Mouse (Mus musculus): Measurements from ENCODE around the gene Agap1. TPM values are rescaled to one million over a fixed set of nuclear protein-coding genes. Genes with fewer than 3 reads are reported as not detected.

Gene Agap1
- polyA plus RNA-seq, 1 experiment from 2014 or later = 4.8 TPM

DNA sequence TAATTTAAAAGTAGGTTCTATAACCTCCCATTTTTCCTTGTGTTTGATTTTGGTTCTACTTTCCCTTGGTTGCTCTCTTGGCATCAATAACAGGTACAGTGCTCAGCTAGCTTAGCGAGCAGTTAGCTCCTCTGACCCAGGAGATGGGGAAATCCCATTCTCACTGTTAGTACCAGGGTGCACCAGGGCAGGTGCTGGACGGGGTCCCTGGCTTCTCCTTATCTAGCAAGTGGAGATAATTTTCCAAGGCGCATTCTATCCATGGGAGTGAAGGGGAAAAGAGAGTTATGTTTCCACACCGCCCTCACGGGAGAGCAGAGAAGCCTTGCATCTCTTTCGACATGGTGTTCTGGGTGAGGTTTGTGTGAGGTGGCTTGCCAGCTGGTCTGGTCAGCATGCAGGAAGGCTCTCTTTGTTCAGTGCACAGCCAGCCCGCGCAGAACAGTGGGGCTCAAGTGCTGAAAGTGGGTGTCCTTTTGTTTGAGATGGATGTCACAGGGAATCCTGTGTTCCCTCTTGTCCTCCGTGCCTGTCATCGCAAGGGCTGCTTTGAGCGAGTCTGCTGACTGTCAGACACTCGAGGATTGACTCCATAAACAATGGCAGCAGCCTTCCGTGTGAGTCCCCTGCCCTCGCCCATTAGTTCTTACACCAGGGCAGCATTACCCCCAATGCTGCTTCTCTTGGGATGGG lies 132.5 kb downstream of the Agap1 start:
- peaks cover 1% of the 10 kb centered on the region; the same call in 1 of the 2 replicates for H3K27me3 ChIP-seq (replicated peaks; ENCODE audit: control insufficient read depth, insufficient read depth, low read length)
- no peaks in the 10 kb centered on the region for H3K4me1 ChIP-seq (ENCODE audit: control insufficient read depth, insufficient read depth, low read length)
- no peaks in the 10 kb centered on the region for H3K9me3 ChIP-seq (ENCODE audit: control insufficient read depth, low read length)
- H3K27ac ChIP-seq (ENCODE audit: low read length) = no peak overlapping the region
- H3K4me3 ChIP-seq (ENCODE audit: low read length) = no peak overlapping the region
- ATAC-seq = no peak
- H3K4me2 ChIP-seq (ENCODE audit: low read depth, low read length) = no peak overlapping the region
- no peak overlapping the region for H3K9ac ChIP-seq (ENCODE audit: low read depth, low read length)
- no peaks in the 10 kb centered on the region for H3K36me3 ChIP-seq (ENCODE audit: control insufficient read depth, insufficient read depth, low read length)
- 58% methylated on average over 14 of the region's 14 CpGs for WGBS

DNA sequence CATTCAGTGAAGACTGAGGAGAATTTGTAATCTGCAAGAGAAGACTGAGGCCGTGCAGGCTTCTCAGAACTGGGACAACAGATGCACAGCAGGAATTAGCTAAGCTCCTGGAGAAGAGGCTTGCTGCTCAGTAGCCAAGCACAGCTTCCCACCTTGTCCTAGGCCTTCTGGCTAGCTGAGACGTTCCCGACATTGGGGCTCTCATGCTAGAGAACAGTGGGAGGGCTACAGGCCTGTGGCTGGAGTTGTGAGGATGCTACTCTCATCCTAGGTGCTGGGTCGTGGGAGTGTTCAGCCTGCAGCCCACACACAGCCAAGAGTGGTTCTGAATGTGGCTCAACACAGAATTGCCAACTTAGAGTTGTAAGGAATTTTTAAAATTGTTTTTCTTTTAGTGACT lies 133.5 kb downstream of the Agap1 start:
- H3K36me3 ChIP-seq (ENCODE audit: control insufficient read depth, insufficient read depth, low read length) = no peaks in the 10 kb centered on the region
- no peaks in the 10 kb centered on the region for H3K4me1 ChIP-seq (ENCODE audit: control insufficient read depth, insufficient read depth, low read length)
- no peak overlapping the region for H3K27ac ChIP-seq (ENCODE audit: low read length)
- no peak overlapping the region for H3K4me3 ChIP-seq (ENCODE audit: low read length)
- WGBS = 71% methylated on average over 4 of the region's 4 CpGs
- H3K4me2 ChIP-seq (ENCODE audit: low read depth, low read length) = no peak overlapping the region
- ATAC-seq = no peak
- no peaks in the 10 kb centered on the region for H3K9me3 ChIP-seq (ENCODE audit: control insufficient read depth, low read length)
- no peak overlapping the region for H3K9ac ChIP-seq (ENCODE audit: low read depth, low read length)
- no peaks in the 10 kb centered on the region for H3K27me3 ChIP-seq (replicated peaks; ENCODE audit: control insufficient read depth, insufficient read depth, low read length)

DNA sequence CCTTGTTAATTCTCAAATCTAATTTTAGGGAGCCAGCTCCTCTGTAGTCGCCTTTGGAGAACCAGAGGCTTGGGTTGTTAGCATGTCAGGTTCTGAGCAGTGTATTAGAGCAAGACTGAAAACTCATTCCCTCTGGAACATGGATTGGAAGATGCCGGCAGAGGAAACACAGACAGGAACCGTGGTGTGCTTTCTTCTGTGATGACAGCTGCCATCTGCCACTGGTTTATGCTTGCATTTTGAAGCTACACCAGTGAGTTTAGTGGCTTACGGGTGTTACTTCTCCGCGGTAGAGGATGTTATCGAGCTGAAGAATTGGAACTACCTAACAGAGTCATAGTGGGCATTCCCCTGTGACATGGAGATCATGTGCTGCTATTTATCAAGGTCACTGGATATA lies 136.4 kb downstream of the Agap1 start:
- 90% methylated on average over 7 of the region's 7 CpGs for WGBS
- no peak for ATAC-seq

GRCm38 (mm10) chr1:89593219-89593618 lies 138.6 kb downstream of the Agap1 start:
- no peak for ATAC-seq
- Histone ChIP-seq H3K9me3 (ENCODE audit: control insufficient read depth, low read length) (no peaks in the 10 kb centered on the region), H3K27me3 (replicated peaks; ENCODE audit: control insufficient read depth, insufficient read depth, low read length) (no peaks in the 10 kb centered on the region)

More for the DNA sequence above, 136.4 kb downstream of the Agap1 start:
- Histone ChIP-seq H3K4me3 (ENCODE audit: low read length) (no peak overlapping the region), H3K36me3 (ENCODE audit: control insufficient read depth, insufficient read depth, low read length) (no peaks in the 10 kb centered on the region), H3K4me2 (ENCODE audit: low read depth, low read length) (no peak overlapping the region), H3K9me3 (ENCODE audit: control insufficient read depth, low read length) (no peaks in the 10 kb centered on the region), H3K27ac (ENCODE audit: low read length) (no peak overlapping the region), H3K27me3 (replicated peaks; ENCODE audit: control insufficient read depth, insufficient read depth, low read length) (no peaks in the 10 kb centered on the region), H3K4me1 (ENCODE audit: control insufficient read depth, insufficient read depth, low read length) (peaks cover 5% of the 10 kb centered on the region; the same call in 1 of the 2 replicates), H3K9ac (ENCODE audit: low read depth, low read length) (no peak overlapping the region)

GRCm38 (mm10) chr1:89594999-89595398 lies 140.4 kb downstream of the Agap1 start:
- no peak overlapping the region for H3K4me2 ChIP-seq (ENCODE audit: low read depth, low read length)
- no peak overlapping the region for H3K4me3 ChIP-seq (ENCODE audit: low read length)
- H3K27ac ChIP-seq (ENCODE audit: low read length) = no peak overlapping the region
- H3K9me3 ChIP-seq (ENCODE audit: control insufficient read depth, low read length) = no peaks in the 10 kb centered on the region
- peaks cover 15% of the 10 kb centered on the region; the same call in 1 of the 2 replicates for H3K4me1 ChIP-seq (ENCODE audit: control insufficient read depth, insufficient read depth, low read length)
- H3K27me3 ChIP-seq (replicated peaks; ENCODE audit: control insufficient read depth, insufficient read depth, low read length) = no peaks in the 10 kb centered on the region
- no peak overlapping the region for H3K9ac ChIP-seq (ENCODE audit: low read depth, low read length)
- ATAC-seq = no peak
- 86% methylated on average over 8 of the region's 8 CpGs for WGBS
- no peaks in the 10 kb centered on the region for H3K36me3 ChIP-seq (ENCODE audit: control insufficient read depth, insufficient read depth, low read length)

More at GRCm38 (mm10) chr1:89593219-89593618, 138.6 kb downstream of the Agap1 start:
- H3K4me1 ChIP-seq (ENCODE audit: control insufficient read depth, insufficient read depth, low read length) = peaks cover 13% of the 10 kb centered on the region; the same call in 1 of the 2 replicates
- no peak overlapping the region for H3K4me3 ChIP-seq (ENCODE audit: low read length)
- H3K27ac ChIP-seq (ENCODE audit: low read length) = no peak overlapping the region
- no peaks in the 10 kb centered on the region for H3K36me3 ChIP-seq (ENCODE audit: control insufficient read depth, insufficient read depth, low read length)
- 79% methylated on average over 4 of the region's 4 CpGs for WGBS
- H3K4me2 ChIP-seq (ENCODE audit: low read depth, low read length) = no peak overlapping the region
- H3K9ac ChIP-seq (ENCODE audit: low read depth, low read length) = no peak overlapping the region

- 79% methylated on average over 7 of the region's 7 CpGs for whole genome bisulfite sequencing
- no peak for ATAC-seq
- Histone ChIP-seq H3K9me3 (ENCODE audit: control insufficient read depth, low read length) (no peaks in the 10 kb centered on the region), H3K36me3 (ENCODE audit: control insufficient read depth, insufficient read depth, low read length) (no peaks in the 10 kb centered on the region), H3K4me1 (ENCODE audit: control insufficient read depth, insufficient read depth, low read length) (peaks cover 15% of the 10 kb centered on the region; the same call in 1 of the 2 replicates), H3K4me3 (ENCODE audit: low read length) (no peak overlapping the region), H3K4me2 (ENCODE audit: low read depth, low read length) (no peak overlapping the region), H3K27me3 (replicated peaks; ENCODE audit: control insufficient read depth, insufficient read depth, low read length) (no peaks in the 10 kb centered on the region), H3K9ac (ENCODE audit: low read depth, low read length) (no peak overlapping the region), H3K27ac (ENCODE audit: low read length) (no peak overlapping the region)
These were observed 140.8 kb downstream of the Agap1 start for GRCm38 (mm10) chr1:89595421-89595820.

DNA sequence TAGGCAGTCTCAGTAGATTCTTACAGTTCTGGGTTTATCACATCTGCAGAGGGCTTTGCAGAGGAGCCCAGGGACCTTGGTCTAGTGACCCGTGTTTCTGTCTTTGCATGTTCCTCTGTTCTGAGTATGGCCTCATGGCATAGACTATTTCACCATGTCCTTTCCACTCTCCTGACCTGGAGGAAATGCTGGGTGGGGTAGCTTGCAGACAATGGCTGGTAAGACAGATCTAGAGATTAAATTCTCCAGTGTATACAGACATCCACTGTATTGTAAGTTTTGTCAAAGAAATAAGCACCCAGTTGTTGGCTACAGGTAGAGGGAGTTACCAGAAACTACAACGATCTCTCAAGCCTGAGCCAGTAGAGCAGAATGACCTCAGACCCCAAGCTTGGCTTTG lies 141.6 kb downstream of the Agap1 start:
- no peak for ATAC-seq
- WGBS = 80% methylated on average over 2 of the region's 2 CpGs

GRCm38 (mm10) chr1:89598906-89599305 lies 144.3 kb downstream of the Agap1 start:
- Histone ChIP-seq H3K4me1 (ENCODE audit: control insufficient read depth, insufficient read depth, low read length) (peaks cover 15% of the 10 kb centered on the region; the same call in 1 of the 2 replicates), H3K36me3 (ENCODE audit: control insufficient read depth, insufficient read depth, low read length) (no peaks in the 10 kb centered on the region), H3K9ac (ENCODE audit: low read depth, low read length) (no peak overlapping the region), H3K27me3 (replicated peaks; ENCODE audit: control insufficient read depth, insufficient read depth, low read length) (no peaks in the 10 kb centered on the region), H3K9me3 (ENCODE audit: control insufficient read depth, low read length) (no peaks in the 10 kb centered on the region), H3K4me2 (ENCODE audit: low read depth, low read length) (no peak overlapping the region), H3K4me3 (ENCODE audit: low read length) (no peak overlapping the region), H3K27ac (ENCODE audit: low read length) (no peak overlapping the region)
- 77% methylated on average over 5 of the region's 5 CpGs for WGBS
- no peak for ATAC-seq

More for the DNA sequence above, 141.6 kb downstream of the Agap1 start:
- Histone ChIP-seq H3K4me3 (ENCODE audit: low read length) (no peak overlapping the region), H3K4me2 (ENCODE audit: low read depth, low read length) (no peak overlapping the region), H3K27me3 (replicated peaks; ENCODE audit: control insufficient read depth, insufficient read depth, low read length) (no peaks in the 10 kb centered on the region), H3K36me3 (ENCODE audit: control insufficient read depth, insufficient read depth, low read length) (no peaks in the 10 kb centered on the region), H3K27ac (ENCODE audit: low read length) (no peak overlapping the region), H3K9ac (ENCODE audit: low read depth, low read length) (no peak overlapping the region), H3K9me3 (ENCODE audit: control insufficient read depth, low read length) (no peaks in the 10 kb centered on the region), H3K4me1 (ENCODE audit: control insufficient read depth, insufficient read depth, low read length) (peaks cover 15% of the 10 kb centered on the region; the same call in 1 of the 2 replicates)

- Histone ChIP-seq H3K36me3 (ENCODE audit: control insufficient read depth, insufficient read depth, low read length) (no peaks in the 10 kb centered on the region), H3K4me2 (ENCODE audit: low read depth, low read length) (no peak overlapping the region), H3K27me3 (replicated peaks; ENCODE audit: control insufficient read depth, insufficient read depth, low read length) (no peaks in the 10 kb centered on the region), H3K9me3 (ENCODE audit: control insufficient read depth, low read length) (no peaks in the 10 kb centered on the region), H3K9ac (ENCODE audit: low read depth, low read length) (no peak overlapping the region), H3K4me3 (ENCODE audit: low read length) (no peak overlapping the region), H3K4me1 (ENCODE audit: control insufficient read depth, insufficient read depth, low read length) (peaks cover 10% of the 10 kb centered on the region; the same call in 1 of the 2 replicates), H3K27ac (ENCODE audit: low read length) (no peak overlapping the region)
- ATAC-seq = no peak
- WGBS = 80% methylated on average over 11 of the region's 11 CpGs
These were observed 145.6 kb downstream of the Agap1 start for GRCm38 (mm10) chr1:89599983-89600741.

Measured in intestine, embryonic 16.5 days (tissue).